Mouse (Mus musculus) liver, adult 2 months (tissue): ENCODE measurements around the gene Ces4a. TPM values are rescaled to one million over a fixed set of nuclear protein-coding genes. Genes with fewer than 3 reads are reported as not detected.
A peak's percentile ranks its signal among the peaks of the same experiment; 100 is the strongest.
"Not testable (repeated sequence)": the region's sequence is repeated elsewhere in the genome, so short reads cannot be mapped to it uniquely, and the experiment has no call there.

ENCODE experiments used
- DNase-seq: peaks from one replicate; pipeline ENCODE4 v3.0.0-alpha.2; 2011; ENCODE audit warnings: low read depth, low spot score; ENCODE audit errors: extremely low read depth
- H3K27ac ChIP-seq: fragments of 200-500 bp; replicated peaks from 2 replicates; pipeline ENCODE4 v1.5.1; 2012; ENCODE audit warnings: low read depth, mild to moderate bottlenecking, control low read depth, inconsistent platforms, low read length; ENCODE audit not compliant: insufficient read depth
- H3K27me3 ChIP-seq: fragments of 200-500 bp; 2 replicates; pipeline ENCODE4 v1.6.1; 2012; ENCODE audit warnings: mild to moderate bottlenecking, moderate library complexity, low read length, inconsistent platforms; ENCODE audit not compliant: control insufficient read depth, insufficient read depth
- H3K36me3 ChIP-seq: fragments of 200-500 bp; 2 replicates; pipeline ENCODE4 v1.6.1; 2012; ENCODE audit warnings: low read length, inconsistent platforms; ENCODE audit not compliant: control insufficient read depth, insufficient read depth
- H3K4me1 ChIP-seq: fragments of 200-500 bp; 2 replicates; pipeline ENCODE4 v1.6.1; 2011; ENCODE audit warnings: low read length; ENCODE audit not compliant: control insufficient read depth, insufficient read depth
- H3K4me3 ChIP-seq: fragments of 200-500 bp; 2 replicates; pipeline ENCODE4 v1.5.1; 2011; ENCODE audit warnings: low read depth, mild to moderate bottlenecking, control low read depth, low read length, moderate library complexity; ENCODE audit not compliant: insufficient read depth
- H3K79me2 ChIP-seq: fragments of 200-500 bp; 2 replicates; pipeline ENCODE4 v1.6.1; 2012; ENCODE audit warnings: inconsistent platforms, mild to moderate bottlenecking, low read length, moderate library complexity; ENCODE audit not compliant: control insufficient read depth, insufficient read depth
- H3K9ac ChIP-seq: fragments of 200-500 bp; 2 replicates; pipeline ENCODE4 v1.6.1; 2012; ENCODE audit warnings: low read depth, mild to moderate bottlenecking, control low read depth, inconsistent platforms, low read length
- CTCF ChIP-seq: fragments of 200-500 bp; IDR thresholded peaks from 2 replicates; pipeline ENCODE4 v1.5.1; 2011; ENCODE audit warnings: low read depth, low read length, control low read depth
- POLR2A ChIP-seq: fragments of 200-500 bp; IDR thresholded peaks from 2 replicates; pipeline ENCODE4 v1.6.1; 2011; ENCODE audit warnings: low read length, control low read depth; ENCODE audit not compliant: insufficient read depth; ENCODE audit errors: extremely low read depth
- WGBS: fragments of 180-500 bp; shearing (Covaris S2); methylation state at CpG from one replicate; pipeline ENCODE4 v1.1.7; 2018; 5-methylcytosine and 5-hydroxymethylcytosine counted together
- polyA plus RNA-seq: library from polyadenylated mRNA; depleted of rRNA; stranded (reverse); fragments of >200 nt; gene quantifications from 2 replicates; pipeline ENCODE4 v1.2.3, GENCODE M21; 2012; rRNA removed
- total RNA-seq: library from RNA; depleted of rRNA; stranded (reverse); fragments of >200 nt; gene quantifications from 2 replicates; pipeline ENCODE4 v1.2.3, GENCODE M21; 2014; rRNA removed

The Ces4a gene
- total RNA-seq (0.13 and 0.55 TPM in 2 replicates), polyA plus RNA-seq (0.09 and 0.93 TPM in 2 replicates)

DNA sequence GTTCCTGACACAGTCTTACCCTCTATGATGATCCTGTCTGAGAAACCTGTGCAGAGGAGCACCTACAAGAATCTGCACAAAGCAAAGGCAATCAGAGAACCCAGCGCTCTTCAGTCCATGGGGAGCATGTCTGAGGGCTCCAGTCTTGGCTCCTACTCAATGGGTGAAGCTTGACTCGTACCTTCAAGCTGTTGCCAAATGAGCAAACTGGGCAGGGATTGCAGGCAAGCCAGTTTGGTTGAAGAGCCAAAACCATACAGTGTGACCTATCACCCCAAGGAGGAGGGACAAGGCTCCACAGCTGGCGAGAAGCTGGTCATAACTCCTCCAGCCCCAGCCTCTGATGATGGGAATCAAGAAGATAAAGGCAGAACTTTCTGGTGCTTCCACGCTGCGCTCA lies at the start of gene Ces4a:
Ces4a (plus strand) TSS at position 292 of the 400 bp plus-strand sequence.
- H3K4me1 ChIP-seq: peaks cover 24% of the 10 kb centered on the region
- WGBS: 49% methylated on average over 5 of the region's 5 CpGs
- TF ChIP-seq CTCF (no peak), POLR2A (no peak)
- no peaks in the 10 kb centered on the region for H3K36me3 ChIP-seq
- peak; percentile 82 for DNase-seq
- no peak within 1 kb of the TSS for H3K4me3 ChIP-seq
- H3K27ac ChIP-seq: no peak within 1 kb of the TSS; the same call in 1 of the 2 replicates
- no peak within 1 kb of the TSS for H3K9ac ChIP-seq
- no peaks in the 10 kb centered on the region for H3K27me3 ChIP-seq
- no peaks in the 10 kb centered on the region for H3K79me2 ChIP-seq

DNA sequence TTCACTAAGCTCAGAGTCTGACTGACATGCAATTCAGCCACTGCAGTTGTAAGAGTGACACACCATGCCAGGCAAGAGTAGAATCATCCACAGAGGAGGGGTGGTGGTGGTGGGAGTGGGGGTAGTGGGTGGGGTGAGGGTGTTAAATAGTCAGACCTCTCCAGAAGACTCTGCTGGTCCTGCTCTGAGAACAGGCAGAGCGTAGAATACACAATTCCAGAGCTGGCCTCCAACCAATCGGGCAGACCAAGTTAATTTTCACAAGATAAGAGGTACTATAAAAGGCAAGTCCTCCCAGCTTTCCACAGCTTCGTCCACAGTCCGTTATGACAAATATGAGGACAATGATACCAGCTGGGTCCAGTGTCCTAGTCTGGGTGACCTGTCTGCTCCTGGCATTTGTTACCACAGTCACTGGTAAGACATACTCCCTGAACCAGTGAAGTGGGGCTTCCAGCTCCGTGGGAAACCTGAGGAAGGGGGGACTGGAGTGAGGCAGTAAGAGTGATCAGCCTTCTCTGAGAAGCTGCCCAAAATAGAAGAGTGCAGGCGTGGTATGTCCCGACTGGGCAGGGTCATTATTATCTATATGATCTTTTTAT lies 48.0 kb upstream of the Ces4a start, which contains the start of gene Ces3b:
Ces3b (plus strand) TSS at position 305 of the 602 bp plus-strand sequence.
- Histone ChIP-seq H3K27me3 (no peaks in the 10 kb centered on the region), H3K36me3 (peaks cover 32% of the 10 kb centered on the region), H3K27ac (peak within 1 kb of the TSS; percentile 98), H3K4me1 (peaks cover 48% of the 10 kb centered on the region), H3K4me3 (peak within 1 kb of the TSS; percentile 62), H3K9ac (peak within 1 kb of the TSS; percentile 82), H3K79me2 (no peaks in the 10 kb centered on the region)
- peak; percentile 96 for DNase-seq
- 20% methylated on average over 7 of the region's 7 CpGs for WGBS
- no peak for TF ChIP-seq CTCF
- peak; percentile 73; the same call in 1 of the 2 replicates for TF ChIP-seq POLR2A

DNA sequence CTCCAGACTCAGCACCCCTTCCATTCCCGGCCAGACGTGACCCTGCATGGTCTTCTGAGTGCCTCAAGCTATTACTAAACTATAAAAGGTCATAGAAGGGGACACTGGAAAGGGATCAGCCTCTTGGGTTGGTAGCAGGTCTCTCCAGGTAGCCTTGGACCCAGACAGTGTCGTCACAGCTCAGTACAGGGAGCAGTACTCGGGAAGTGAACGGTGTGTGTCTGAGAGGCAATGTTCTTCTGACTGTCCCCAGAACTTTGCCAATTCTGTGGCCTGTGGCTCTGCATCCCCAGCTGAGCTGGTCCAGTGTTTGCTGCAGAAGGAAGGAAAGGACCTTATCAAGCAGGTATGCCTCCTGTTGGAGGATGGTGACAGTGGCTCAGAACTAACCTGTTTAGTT lies 43.4 kb upstream of the Ces4a start:
- Histone ChIP-seq H3K4me1 (peaks cover 39% of the 10 kb centered on the region), H3K9ac (peak overlapping the region; percentile 21), H3K27ac (peak overlapping the region; percentile 93), H3K36me3 (peaks cover 65% of the 10 kb centered on the region)
- H3K4me3 ChIP-seq, H3K79me2 ChIP-seq, H3K27me3 ChIP-seq: not testable (repeated sequence)
- peak; percentile 73 for DNase-seq
- WGBS: 32% methylated on average over 5 of the region's 5 CpGs
- 0 out of 2 replicates have a peak, but pooled peaks have one; percentile 11 for TF ChIP-seq POLR2A

GRCm38 (mm10) chr8:105088581-105088980 lies 43.0 kb upstream of the Ces4a start:
- H3K27ac ChIP-seq: peak overlapping the region; percentile 93
- no peaks in the 10 kb centered on the region for H3K27me3 ChIP-seq
- H3K4me3 ChIP-seq: no peak overlapping the region
- H3K4me1 ChIP-seq: peaks cover 37% of the 10 kb centered on the region
- peaks cover 69% of the 10 kb centered on the region for H3K36me3 ChIP-seq
- no peaks in the 10 kb centered on the region for H3K79me2 ChIP-seq
- DNase-seq: peak; percentile 93
- WGBS: 24% methylated on average over 4 of the region's 4 CpGs
- H3K9ac ChIP-seq: peak overlapping the region; percentile 21
- TF ChIP-seq CTCF (no peak), POLR2A (0 out of 2 replicates have a peak, but pooled peaks have one; percentile 12)

DNA sequence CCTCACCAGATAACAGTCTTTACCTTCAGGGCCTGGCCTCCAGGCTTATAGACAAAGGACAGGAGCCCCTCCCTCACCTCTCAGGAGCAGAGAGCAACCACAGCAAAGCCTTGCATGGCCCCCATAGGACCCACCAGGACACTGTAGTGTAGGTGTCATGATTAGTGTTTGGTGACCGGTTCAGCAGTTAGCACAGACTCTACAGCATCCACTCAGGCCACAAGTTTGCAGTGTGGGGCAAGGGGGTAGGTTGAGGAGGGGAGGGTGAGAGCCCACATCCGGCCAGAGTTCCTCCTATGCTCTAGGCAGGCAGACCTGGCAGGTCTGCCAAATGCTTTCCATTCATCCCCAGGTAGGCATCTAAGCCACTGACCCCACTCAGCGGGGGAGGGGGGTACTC lies 37.6 kb upstream of the Ces4a start:
- H3K4me1 ChIP-seq: peaks cover 5% of the 10 kb centered on the region
- no peaks in the 10 kb centered on the region for H3K79me2 ChIP-seq
- 0 out of 2 replicates have a peak overlapping the region, but pooled peaks have one; percentile 13 for H3K27ac ChIP-seq
- H3K27me3 ChIP-seq: no peaks in the 10 kb centered on the region
- TF ChIP-seq CTCF (no peak), POLR2A (0 out of 2 replicates have a peak, but pooled peaks have one; percentile 22)
- DNase-seq: no peak
- peaks cover 34% of the 10 kb centered on the region for H3K36me3 ChIP-seq
- 73% methylated on average over 3 of the region's 3 CpGs for WGBS
- no peak overlapping the region for H3K9ac ChIP-seq
- H3K4me3 ChIP-seq: no peak overlapping the region

GRCm38 (mm10) chr8:105102101-105102785 lies 29.4 kb upstream of the Ces4a start:
- peaks cover 19% of the 10 kb centered on the region for H3K4me1 ChIP-seq
- H3K4me3 ChIP-seq, DNase-seq, H3K27me3 ChIP-seq, H3K79me2 ChIP-seq, H3K9ac ChIP-seq, H3K36me3 ChIP-seq: not testable (repeated sequence)
- 85% methylated on average over 4 of the region's 4 CpGs for WGBS
- 0 out of 2 replicates have a peak overlapping the region, but pooled peaks have one; percentile 35 for H3K27ac ChIP-seq

DNA sequence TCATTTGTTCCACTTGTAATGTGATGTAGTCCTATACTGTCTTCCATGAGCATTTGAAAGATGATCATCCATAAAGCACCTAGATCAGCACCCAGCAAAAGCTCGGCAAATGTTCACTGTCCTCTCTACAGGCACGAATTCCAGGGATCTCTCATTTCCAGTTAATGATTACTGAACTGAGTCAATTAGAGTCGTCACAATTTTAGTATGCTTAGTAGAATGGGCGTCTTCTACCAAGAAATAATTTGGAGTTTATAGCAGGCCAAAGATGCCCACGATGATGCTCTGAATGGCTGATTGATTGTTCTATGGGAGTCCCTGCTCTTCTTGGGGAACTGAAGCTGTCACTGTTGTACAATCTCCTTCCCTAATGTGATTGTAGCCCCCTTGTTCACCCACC lies 27.9 kb upstream of the Ces4a start:
- H3K27ac ChIP-seq: peak overlapping the region; percentile 99
- peak overlapping the region; percentile 75 for H3K9ac ChIP-seq
- not testable (repeated sequence) for H3K4me3 ChIP-seq, H3K27me3 ChIP-seq, H3K79me2 ChIP-seq, H3K36me3 ChIP-seq
- H3K4me1 ChIP-seq: peaks cover 19% of the 10 kb centered on the region
- WGBS: 15% methylated on average over 5 of the region's 5 CpGs
- DNase-seq: peak; percentile 85
